Mouse (Mus musculus): ENCODE measurements at regions not wholly inside any gene's neighbourhood (a gene's known extent, or its start where the extent isn't known, plus 50 kb on each side); places are given as distances from the start of the nearest gene placed in this dataset.
A peak's percentile ranks its signal among the peaks of the same experiment; 100 is the strongest.

DNA sequence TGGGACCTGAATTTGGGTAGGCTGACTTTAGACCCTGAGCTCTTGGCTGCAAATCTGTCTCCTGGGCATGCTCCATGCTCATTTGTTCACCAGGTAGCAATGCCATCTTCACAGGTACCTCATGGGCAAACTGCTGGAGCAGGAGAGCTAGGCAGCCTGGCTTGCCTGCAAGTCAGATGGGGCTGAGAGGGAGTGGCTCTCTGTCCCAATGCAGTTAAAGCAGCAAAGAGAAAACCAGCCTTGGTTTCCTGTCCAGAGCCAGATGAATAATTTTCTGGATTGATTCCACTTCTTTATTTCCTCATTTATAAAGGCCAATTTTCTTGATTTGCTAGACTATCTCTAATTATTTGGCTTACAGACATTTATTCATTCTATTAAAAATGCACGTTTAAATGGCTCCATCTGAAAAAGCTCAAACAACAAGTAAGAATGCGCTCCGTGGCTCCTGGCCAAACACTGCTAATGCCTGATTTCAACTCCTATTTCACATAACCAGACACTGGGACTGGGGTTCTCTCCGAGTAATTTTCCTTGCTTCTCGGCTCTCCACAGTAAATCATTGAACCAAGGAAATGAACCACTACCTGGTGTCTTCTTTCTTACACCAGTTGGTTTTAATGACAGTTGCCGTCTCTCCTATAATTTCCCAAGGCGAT, 60.5 kb downstream of the Rsl24d1 start:
- Histone ChIP-seq H3K27ac (replicated peaks; ENCODE audit: low read depth, low read length) (no peak overlapping the region), H3K9ac (ENCODE audit: low read length) (no peak overlapping the region), H3K4me2 (ENCODE audit: low read depth, severe bottlenecking) (no peak overlapping the region), H3K4me3 (ENCODE audit: low read depth, low read length) (no peak overlapping the region), H3K36me3 (ENCODE audit: control insufficient read depth, insufficient read depth, low read length) (no peaks in the 10 kb centered on the region), H3K9me3 (ENCODE audit: control insufficient read depth, low read length) (no peaks in the 10 kb centered on the region), H3K27me3 (ENCODE audit: control insufficient read depth, insufficient read depth, low read length) (no peaks in the 10 kb centered on the region), H3K4me1 (ENCODE audit: control insufficient read depth, insufficient read depth, low read length) (no peaks in the 10 kb centered on the region)
- no peak for ATAC-seq (ENCODE audit: insufficient number of reproducible peaks, low FRiP score, low TSS enrichment, low read depth)
- WGBS, result 85% methylated on average over 7 of the region's 7 CpGs
- no peak for DNase-seq (ENCODE audit: low spot score)

DNA sequence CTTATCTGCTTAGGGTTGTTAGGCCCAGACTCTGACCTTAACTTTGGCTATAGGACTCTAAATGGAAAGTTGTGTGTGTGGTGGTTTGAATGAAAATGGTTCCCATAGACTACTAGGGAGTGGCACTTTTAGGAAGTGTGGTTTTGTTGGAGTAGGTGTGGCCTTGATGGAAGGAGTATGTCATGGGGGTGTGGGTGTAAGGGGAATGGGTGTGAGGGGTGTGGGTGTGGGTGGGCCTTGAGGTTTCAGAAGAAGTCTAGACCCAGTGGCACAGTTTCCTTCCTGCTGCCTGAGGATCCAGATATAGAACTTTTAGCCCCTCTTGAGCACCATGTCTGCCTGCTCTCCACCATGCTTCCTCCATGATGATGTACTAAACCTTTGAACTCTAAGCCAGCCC, 63.4 kb downstream of the Rsl24d1 start:
- Histone ChIP-seq H3K9ac (ENCODE audit: low read length) (no peak overlapping the region), H3K9me3 (ENCODE audit: control insufficient read depth, low read length) (no peaks in the 10 kb centered on the region), H3K27ac (replicated peaks; ENCODE audit: low read depth, low read length) (no peak overlapping the region), H3K27me3 (ENCODE audit: control insufficient read depth, insufficient read depth, low read length) (no peaks in the 10 kb centered on the region), H3K4me3 (ENCODE audit: low read depth, low read length) (no peak overlapping the region), H3K36me3 (ENCODE audit: control insufficient read depth, insufficient read depth, low read length) (no peaks in the 10 kb centered on the region), H3K4me1 (ENCODE audit: control insufficient read depth, insufficient read depth, low read length) (no peaks in the 10 kb centered on the region), H3K4me2 (ENCODE audit: low read depth, severe bottlenecking) (no peak overlapping the region)
- ATAC-seq (ENCODE audit: insufficient number of reproducible peaks, low FRiP score, low TSS enrichment, low read depth) (no peak), DNase-seq (ENCODE audit: low spot score) (no peak)

DNA sequence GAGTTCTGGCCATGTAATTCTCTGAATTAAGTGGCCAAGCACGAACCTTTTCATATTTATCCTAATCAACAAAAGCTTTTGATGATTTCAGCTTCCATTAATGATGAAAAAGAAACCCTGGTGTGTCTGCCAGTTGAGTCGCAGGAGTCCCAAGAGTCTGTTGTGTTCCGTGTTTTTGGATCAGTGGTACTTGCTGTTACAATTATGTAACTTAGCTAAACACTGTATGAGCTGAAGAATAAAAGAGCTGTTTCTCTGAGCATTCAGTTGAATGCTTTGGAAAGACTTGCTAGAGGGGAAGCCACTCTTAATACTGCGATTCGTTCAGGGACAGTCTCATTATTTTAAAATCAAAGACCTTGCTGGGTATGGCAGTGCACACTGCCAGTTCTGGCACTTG, 70.1 kb downstream of the Rsl24d1 start:
- Histone ChIP-seq H3K9me3 (ENCODE audit: control insufficient read depth, low read length) (no peaks in the 10 kb centered on the region), H3K9ac (ENCODE audit: low read length) (no peak overlapping the region), H3K4me2 (ENCODE audit: low read depth, severe bottlenecking) (no peak overlapping the region), H3K4me1 (ENCODE audit: control insufficient read depth, insufficient read depth, low read length) (no peaks in the 10 kb centered on the region), H3K36me3 (ENCODE audit: control insufficient read depth, insufficient read depth, low read length) (no peaks in the 10 kb centered on the region), H3K4me3 (ENCODE audit: low read depth, low read length) (no peak overlapping the region), H3K27me3 (ENCODE audit: control insufficient read depth, insufficient read depth, low read length) (no peaks in the 10 kb centered on the region), H3K27ac (replicated peaks; ENCODE audit: low read depth, low read length) (no peak overlapping the region)
- no peak for DNase-seq (ENCODE audit: low spot score)
- no peak for ATAC-seq (ENCODE audit: insufficient number of reproducible peaks, low FRiP score, low TSS enrichment, low read depth)
- WGBS, result 87% methylated on average over 5 of the region's 5 CpGs

DNA sequence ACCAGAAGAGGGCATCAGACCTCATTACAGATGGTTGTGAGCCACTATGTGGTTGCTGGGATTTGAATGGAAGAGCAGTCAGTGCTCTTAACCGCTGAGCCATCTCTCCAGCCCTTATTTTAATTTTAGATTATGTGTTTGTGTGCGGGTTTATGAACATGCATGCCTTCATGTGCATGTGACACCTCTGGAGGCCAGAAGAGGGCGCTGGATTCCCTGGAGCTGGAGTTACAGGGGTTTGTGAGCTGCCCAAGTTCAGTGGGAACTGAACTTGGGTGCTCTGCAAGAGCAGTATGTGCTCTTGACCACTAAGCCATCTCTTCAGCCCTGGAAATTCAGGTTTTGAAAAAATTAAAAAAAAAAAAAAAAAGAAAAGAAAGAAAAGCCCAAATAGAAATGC, 71.7 kb downstream of the Rsl24d1 start:
- no peak for ATAC-seq (ENCODE audit: insufficient number of reproducible peaks, low FRiP score, low TSS enrichment, low read depth)
- no peaks in the 10 kb centered on the region for H3K4me1 ChIP-seq (ENCODE audit: control insufficient read depth, insufficient read depth, low read length)

DNA sequence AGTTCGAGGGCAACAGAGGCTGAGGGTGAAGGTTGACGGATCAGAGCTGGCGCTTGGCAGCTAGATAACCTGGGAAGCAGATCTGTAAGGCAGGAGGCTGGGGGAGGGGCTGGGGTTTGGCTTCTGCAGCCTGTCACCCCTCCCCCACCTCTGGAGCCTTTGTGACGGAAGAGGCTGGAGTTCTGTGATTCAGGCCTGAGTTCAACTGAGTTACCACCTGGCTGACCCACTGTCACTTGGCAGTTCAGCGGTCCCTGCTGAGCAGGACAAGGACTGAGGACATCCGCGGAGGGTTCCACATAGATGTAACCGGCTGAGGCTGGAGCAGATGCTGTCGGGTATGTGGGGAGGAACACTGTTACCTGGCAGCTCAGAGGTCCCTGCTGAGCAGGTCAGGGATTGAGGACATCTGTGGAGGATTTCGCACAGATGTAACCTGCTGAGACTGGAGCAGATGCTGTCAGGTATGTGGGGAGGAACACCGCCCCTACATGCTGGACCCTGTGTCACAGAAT, 79.1 kb downstream of the Rsl24d1 start:
- ATAC-seq (ENCODE audit: insufficient number of reproducible peaks, low FRiP score, low TSS enrichment, low read depth) (peak; percentile 52), DNase-seq (ENCODE audit: low spot score) (peak; percentile 64)
- H3K27me3 ChIP-seq (ENCODE audit: control insufficient read depth, insufficient read depth, low read length), result no peaks in the 10 kb centered on the region
- no peaks in the 10 kb centered on the region for H3K36me3 ChIP-seq (ENCODE audit: control insufficient read depth, insufficient read depth, low read length)
- 17% methylated on average over 11 of the region's 11 CpGs for WGBS
- no peaks in the 10 kb centered on the region for H3K9me3 ChIP-seq (ENCODE audit: control insufficient read depth, low read length)
- H3K4me2 ChIP-seq (ENCODE audit: low read depth, severe bottlenecking), result peak overlapping the region; percentile 25; the same call in 1 of the 2 replicates
- no peak overlapping the region for H3K27ac ChIP-seq (replicated peaks; ENCODE audit: low read depth, low read length)
- H3K9ac ChIP-seq (ENCODE audit: low read length), result peak overlapping the region; percentile 35; the same call in 1 of the 2 replicates
- no peak overlapping the region for H3K4me3 ChIP-seq (ENCODE audit: low read depth, low read length)
- H3K4me1 ChIP-seq (ENCODE audit: control insufficient read depth, insufficient read depth, low read length), result peaks cover 3% of the 10 kb centered on the region; the same call in 1 of the 2 replicates

More for the DNA sequence above, 71.7 kb downstream of the Rsl24d1 start:
- H3K9me3 ChIP-seq (ENCODE audit: control insufficient read depth, low read length), result no peaks in the 10 kb centered on the region
- H3K27ac ChIP-seq (replicated peaks; ENCODE audit: low read depth, low read length), result no peak overlapping the region
- DNase-seq (ENCODE audit: low spot score), result no peak
- H3K9ac ChIP-seq (ENCODE audit: low read length), result no peak overlapping the region
- H3K36me3 ChIP-seq (ENCODE audit: control insufficient read depth, insufficient read depth, low read length), result no peaks in the 10 kb centered on the region
- H3K27me3 ChIP-seq (ENCODE audit: control insufficient read depth, insufficient read depth, low read length), result no peaks in the 10 kb centered on the region
- 39% methylated on average over 3 of the region's 3 CpGs for WGBS
- no peak overlapping the region for H3K4me2 ChIP-seq (ENCODE audit: low read depth, severe bottlenecking)
- H3K4me3 ChIP-seq (ENCODE audit: low read depth, low read length), result no peak overlapping the region

DNA sequence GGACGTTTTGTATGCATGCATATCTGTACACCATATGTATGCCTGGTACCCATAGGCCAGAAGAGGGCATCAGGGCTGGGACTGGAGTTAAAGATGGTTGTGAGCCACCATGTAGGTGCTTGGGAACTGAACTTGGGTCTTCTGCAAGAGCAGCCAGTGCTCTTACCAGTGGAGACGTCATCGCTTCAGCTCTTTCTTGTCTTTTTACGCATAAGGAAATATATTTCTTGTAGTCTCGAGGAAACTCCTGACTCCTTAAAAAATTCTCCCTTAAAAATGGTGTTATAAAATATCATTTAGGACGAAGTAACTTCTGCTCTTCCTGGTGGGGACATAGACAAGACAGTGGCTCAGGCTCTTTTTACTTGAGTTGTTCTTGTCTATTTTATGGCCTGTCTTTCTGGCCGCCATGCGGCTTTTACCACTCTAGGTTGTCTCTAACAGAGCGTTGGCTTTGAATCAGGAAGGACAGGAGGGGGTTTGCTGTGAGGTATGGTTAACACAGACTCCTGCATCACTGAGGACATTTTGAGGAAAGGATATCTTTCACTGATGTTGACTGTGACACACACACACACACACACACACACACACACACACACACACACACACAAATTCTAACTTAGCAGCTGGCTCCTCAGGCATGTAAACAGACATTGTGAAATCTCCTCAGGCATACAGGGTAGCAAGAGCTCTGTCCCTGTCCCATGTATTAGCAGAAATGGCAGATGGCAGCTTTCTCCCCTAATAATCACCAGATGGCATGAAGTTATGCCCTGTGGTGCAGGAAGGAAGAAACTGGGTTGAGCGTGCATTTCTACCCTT, 85.2 kb downstream of the Rsl24d1 start:
- H3K27me3 ChIP-seq (ENCODE audit: control insufficient read depth, insufficient read depth, low read length), result no peaks in the 10 kb centered on the region
- ATAC-seq (ENCODE audit: insufficient number of reproducible peaks, low FRiP score, low TSS enrichment, low read depth) (no peak), DNase-seq (ENCODE audit: low spot score) (no peak)
- H3K27ac ChIP-seq (replicated peaks; ENCODE audit: low read depth, low read length), result no peak overlapping the region
- no peaks in the 10 kb centered on the region for H3K4me1 ChIP-seq (ENCODE audit: control insufficient read depth, insufficient read depth, low read length)
- H3K36me3 ChIP-seq (ENCODE audit: control insufficient read depth, insufficient read depth, low read length), result no peaks in the 10 kb centered on the region
- no peaks in the 10 kb centered on the region for H3K9me3 ChIP-seq (ENCODE audit: control insufficient read depth, low read length)
- 83% methylated on average over 10 of the region's 10 CpGs for WGBS
- no peak overlapping the region for H3K9ac ChIP-seq (ENCODE audit: low read length)
- no peak overlapping the region for H3K4me2 ChIP-seq (ENCODE audit: low read depth, severe bottlenecking)
- no peak overlapping the region for H3K4me3 ChIP-seq (ENCODE audit: low read depth, low read length)

DNA sequence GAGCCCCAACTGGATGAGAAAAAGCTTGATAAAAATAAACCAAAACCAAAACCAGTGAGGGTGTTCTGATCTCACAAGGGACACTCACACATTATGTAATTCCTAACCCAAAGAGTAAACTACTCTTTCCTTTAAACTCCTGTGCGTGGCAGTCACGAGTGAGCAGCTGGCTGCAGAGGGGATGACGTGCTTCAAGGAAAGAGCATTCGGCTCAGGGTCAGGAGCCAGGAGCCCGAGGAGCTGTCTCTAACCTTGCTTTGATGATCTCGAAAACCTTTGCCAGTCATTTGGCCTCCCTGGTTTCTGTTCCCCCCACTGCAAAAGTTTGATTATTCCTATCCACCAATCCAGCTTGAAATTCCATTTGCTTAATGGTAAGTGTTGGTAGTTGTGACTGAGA, 109.9 kb downstream of the Rsl24d1 start:
- Histone ChIP-seq H3K27ac (replicated peaks; ENCODE audit: low read depth, low read length) (no peak overlapping the region), H3K36me3 (ENCODE audit: control insufficient read depth, insufficient read depth, low read length) (no peaks in the 10 kb centered on the region), H3K4me2 (ENCODE audit: low read depth, severe bottlenecking) (no peak overlapping the region), H3K9ac (ENCODE audit: low read length) (no peak overlapping the region), H3K27me3 (ENCODE audit: control insufficient read depth, insufficient read depth, low read length) (no peaks in the 10 kb centered on the region), H3K4me3 (ENCODE audit: low read depth, low read length) (no peak overlapping the region), H3K9me3 (ENCODE audit: control insufficient read depth, low read length) (no peaks in the 10 kb centered on the region), H3K4me1 (ENCODE audit: control insufficient read depth, insufficient read depth, low read length) (no peaks in the 10 kb centered on the region)
- ATAC-seq (ENCODE audit: insufficient number of reproducible peaks, low FRiP score, low TSS enrichment, low read depth) (no peak), DNase-seq (ENCODE audit: low spot score) (no peak)
- 56% methylated on average over 6 of the region's 6 CpGs for WGBS

DNA sequence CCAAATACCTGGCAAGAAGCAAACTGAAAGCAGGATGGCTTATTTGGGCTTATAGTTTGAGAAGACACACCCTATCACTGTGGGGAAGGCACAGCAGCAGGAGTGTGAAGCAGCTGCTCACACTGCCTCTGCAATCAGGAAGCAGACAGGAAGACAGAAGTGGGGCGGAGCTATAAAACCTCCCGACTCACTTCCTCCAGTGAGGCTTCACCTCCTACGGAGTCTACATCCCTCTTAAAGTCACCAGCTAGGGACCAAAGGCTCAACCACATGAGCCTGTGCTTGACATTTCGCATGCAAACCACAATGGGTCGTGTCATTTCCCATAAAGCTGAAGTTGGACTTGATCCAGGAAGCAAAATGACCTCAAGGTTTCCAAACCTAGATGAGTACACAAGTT, 127.0 kb downstream of the Rsl24d1 start:
- no peaks in the 10 kb centered on the region for H3K27me3 ChIP-seq (ENCODE audit: control insufficient read depth, insufficient read depth, low read length)
- no peak overlapping the region for H3K4me2 ChIP-seq (ENCODE audit: low read depth, severe bottlenecking)
- H3K27ac ChIP-seq (replicated peaks; ENCODE audit: low read depth, low read length), result no peak overlapping the region
- H3K36me3 ChIP-seq (ENCODE audit: control insufficient read depth, insufficient read depth, low read length), result no peaks in the 10 kb centered on the region
- DNase-seq (ENCODE audit: low spot score) (no peak), ATAC-seq (ENCODE audit: insufficient number of reproducible peaks, low FRiP score, low TSS enrichment, low read depth) (no peak)
- H3K4me1 ChIP-seq (ENCODE audit: control insufficient read depth, insufficient read depth, low read length), result no peaks in the 10 kb centered on the region
- H3K9ac ChIP-seq (ENCODE audit: low read length), result no peak overlapping the region
- no peak overlapping the region for H3K4me3 ChIP-seq (ENCODE audit: low read depth, low read length)
- no peaks in the 10 kb centered on the region for H3K9me3 ChIP-seq (ENCODE audit: control insufficient read depth, low read length)
- WGBS, result 72% methylated on average over 5 of the region's 5 CpGs

Data from limb, embryonic 11.5 days (tissue).